Comparison of ENCODE assay signal across 8 mouse cellular contexts in the genomic region with DNA sequence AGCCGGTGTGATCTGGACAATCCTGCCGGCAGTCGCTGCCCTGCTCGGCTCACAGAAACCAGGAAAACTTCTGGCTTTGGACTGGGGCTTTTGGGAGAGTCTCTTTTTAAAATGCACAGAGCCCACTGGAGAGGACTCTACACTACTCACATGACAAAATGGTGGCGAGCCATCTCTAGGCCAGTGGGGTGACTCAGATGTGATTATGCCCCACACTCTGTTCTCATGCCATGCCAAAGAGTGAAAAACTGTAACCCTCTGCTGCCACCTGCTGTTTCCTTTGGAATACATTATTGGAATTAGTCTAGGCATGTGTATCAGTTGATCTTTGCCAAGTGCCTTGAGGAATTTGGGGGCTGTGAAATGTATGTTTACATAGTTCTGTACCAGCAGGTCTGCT. TPM values are rescaled to one million over a fixed set of nuclear protein-coding genes. Genes with fewer than 3 reads are reported as not detected.
DNase-seq lines count a peak whose midpoint lies in the region; ATAC-seq lines count a peak whose summit lies in the region.

No protein-coding gene starts in this region.

- ATAC-seq in frontal cortex, adult (ENCODE audit: low TSS enrichment), result peak; percentile 82

- intact Hi-C loops in gastrocnemius, postnatal 36 days (cut with DNase I), result loop anchor here (5.0 kb wide), 1 partner anchor 358 kb away; no protein-coding TSS in a partner anchor

- DNase-seq in gastrocnemius, postnatal 10 days, result peak; percentile 51
- DNase-seq in gastrocnemius, postnatal 36 days, result no peak
- DNase-seq in MN1 (ENCODE audit: low spot score), result peak; percentile 78
- DNase-seq in cerebellum, adult 9-11 months, result peak; percentile 49
- peak; percentile 81 for DNase-seq in kidney, postnatal 14 days
- DNase-seq in lung, postnatal 36 days, result peak; percentile 87
- DNase-seq in right cerebral cortex, postnatal 25 days, result peak; percentile 41

RNA-seq across cellular contexts. Expression of a gene that starts 17.9 kb away (rescaled TPM):
- total RNA-seq in gastrocnemius, postnatal 10 days (2021), result 1 to 10 TPM; 6.3 to 9.9 TPM
- 1 to 10 TPM; 1.7 to 2.9 TPM for total RNA-seq in gastrocnemius, postnatal 36 days (2021)

RNA-seq across cellular contexts. Expression of a gene that starts 30.6 kb away (rescaled TPM):
- 10 to 100 TPM; 27.0 to 36.0 TPM for total RNA-seq in gastrocnemius, postnatal 10 days (2021)
- total RNA-seq in gastrocnemius, postnatal 36 days (2021), result 10 to 100 TPM in 1 of 2 experiments, 1 to 10 TPM in 1; 9.2 to 11.7 TPM

Comparison
In these comparisons a context has a peak if more than half of its experiments do, and no peak if none do; other contexts are left out.
1. DNase-seq: peak in gastrocnemius, postnatal 10 days (single experiment), MN1 (single experiment), cerebellum, adult 9-11 months (single experiment), kidney, postnatal 14 days (single experiment), lung, postnatal 36 days (single experiment) and right cerebral cortex, postnatal 25 days (single experiment); none in gastrocnemius, postnatal 36 days (0 of 2).